Mouse (Mus musculus) stomach, postnatal 0 days (tissue): ENCODE results near the gene Ubr3. TPM values are rescaled to one million over a fixed set of nuclear protein-coding genes. Genes with fewer than 3 reads are reported as not detected.

Experiments used
- ATAC-seq: fragments of 200-750 bp; cut with Nextera tagmentation; 2 replicates; pipeline ENCODE4 v1.8.0; 2017; ENCODE audit not compliant: low FRiP score, low TSS enrichment
- DNase-seq: peaks from one replicate; pipeline ENCODE4 v3.0.0-alpha.2; 2016; ENCODE audit warnings: low spot score
- H3K27ac ChIP-seq: fragments of 300-500 bp; sonication (generic); replicated peaks from 2 replicates; pipeline ENCODE4 v1.5.1; 2014; ENCODE audit warnings: mild to moderate bottlenecking, control low read depth
- H3K27me3 ChIP-seq: fragments of 300-500 bp; sonication (generic); 2 replicates; pipeline ENCODE4 v1.6.1; 2014; ENCODE audit warnings: low read length; ENCODE audit not compliant: control insufficient read depth, insufficient read depth
- H3K36me3 ChIP-seq: fragments of 300-500 bp; sonication (generic); 2 replicates; pipeline ENCODE4 v1.6.1; 2014; ENCODE audit warnings: low read length, mixed read lengths; ENCODE audit not compliant: control insufficient read depth, insufficient read depth
- H3K4me1 ChIP-seq: fragments of 300-500 bp; sonication (generic); replicated peaks from 2 replicates; pipeline ENCODE4 v1.6.1; 2014; ENCODE audit warnings: antibody characterized with exemption; ENCODE audit not compliant: control insufficient read depth, insufficient read depth
- H3K4me2 ChIP-seq: fragments of 300-500 bp; sonication (generic); replicated peaks from 2 replicates; pipeline ENCODE4 v1.6.1; 2014; ENCODE audit warnings: low read depth, mild to moderate bottlenecking, control low read depth, moderate library complexity
- H3K4me3 ChIP-seq: fragments of 300-500 bp; sonication (generic); 2 replicates; pipeline ENCODE4 v1.5.1; 2014; ENCODE audit warnings: low read depth, low read length, control low read depth
- H3K9ac ChIP-seq: fragments of 300-500 bp; sonication (generic); 2 replicates; pipeline ENCODE4 v1.6.1; 2014; ENCODE audit warnings: mild to moderate bottlenecking, low read length, control low read depth, mixed read lengths
- H3K9me3 ChIP-seq: fragments of 300-500 bp; sonication (generic); 2 replicates; pipeline ENCODE4 v1.6.1; 2016; ENCODE audit warnings: low read length; ENCODE audit not compliant: control insufficient read depth
- CTCF ChIP-seq: IDR thresholded peaks from 2 replicates; pipeline ENCODE4 v1.5.1; 2016; ENCODE audit warnings: antibody characterized with exemption, low read depth, mild to moderate bottlenecking, moderate library complexity
- EP300 ChIP-seq: optimal IDR thresholded peaks from 2 replicates; pipeline ENCODE3; 2016; ENCODE audit warnings: antibody characterized with exemption
- WGBS: fragments of 180-500 bp; shearing (Covaris S2); extraction: QIAGEN DNeasy Blood & Tissue Kit; methylation state at CpG from one replicate; pipeline ENCODE4 v1.1.7; 2014; 5-methylcytosine and 5-hydroxymethylcytosine counted together
- polyA plus RNA-seq: library from polyadenylated mRNA; unstranded; fragments of >200 nt; fragmentation: Nextera tagmentation; extraction: Ambion mirVana; gene quantifications from 2 replicates; pipeline ENCODE4 v1.2.1, GENCODE M21; 2015

Gene Ubr3
- polyA plus RNA-seq, 1 experiment from 2014 or later = 7.9 TPM

- 75% methylated on average over 3 of the region's 3 CpGs for WGBS
- Histone ChIP-seq H3K27ac (no peak overlapping the region), H3K4me1 (no peaks in the 10 kb centered on the region), H3K27me3 (no peaks in the 10 kb centered on the region), H3K9me3 (no peaks in the 10 kb centered on the region), H3K9ac (no peak overlapping the region), H3K4me3 (no peak overlapping the region), H3K36me3 (peaks cover 8% of the 10 kb centered on the region), H3K4me2 (no peak overlapping the region)
- DNase-seq (no peak), ATAC-seq (no peak)
- TF ChIP-seq CTCF = no peak
- TF ChIP-seq EP300 = no peak
These were observed 27.9 kb downstream of the Ubr3 start for GRCm38 (mm10) chr2:69924943-69925342.

- Histone ChIP-seq H3K4me1 (no peaks in the 10 kb centered on the region), H3K36me3 (no peaks in the 10 kb centered on the region), H3K9me3 (no peaks in the 10 kb centered on the region), H3K27me3 (no peaks in the 10 kb centered on the region), H3K9ac (no peak overlapping the region), H3K4me3 (no peak overlapping the region), H3K27ac (no peak overlapping the region), H3K4me2 (no peak overlapping the region)
- TF ChIP-seq EP300 (no peak), CTCF (no peak)
- no peak for DNase-seq
- no peak for ATAC-seq
- WGBS = 94% methylated on average over 5 of the region's 5 CpGs
These were observed 39.3 kb downstream of the Ubr3 start for GRCm38 (mm10) chr2:69936331-69936730.

DNA sequence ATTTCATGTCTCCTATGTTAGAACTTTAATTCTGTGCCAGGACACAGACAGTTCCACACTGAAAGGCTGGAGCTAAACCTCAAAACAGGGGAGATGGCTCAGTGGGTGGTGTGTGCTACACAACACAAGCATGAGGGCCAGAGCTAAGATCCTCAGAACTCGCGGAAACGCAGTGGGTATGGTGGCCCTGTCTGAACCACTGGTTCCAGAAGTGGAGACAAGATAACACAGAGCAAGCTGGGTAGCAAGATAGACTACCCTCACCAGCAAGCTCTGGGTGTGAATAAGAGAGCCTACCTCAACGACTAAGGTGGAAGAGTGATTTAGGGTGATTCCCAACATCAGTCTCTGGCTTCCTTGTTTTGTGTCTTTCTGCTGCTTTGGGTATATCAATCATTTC lies 42.2 kb downstream of the Ubr3 start:
- ATAC-seq = no peak
- no peak for TF ChIP-seq CTCF
- no peak for TF ChIP-seq EP300
- Histone ChIP-seq H3K27me3 (no peaks in the 10 kb centered on the region), H3K4me1 (no peaks in the 10 kb centered on the region), H3K27ac (no peak overlapping the region), H3K4me3 (no peak overlapping the region), H3K36me3 (no peaks in the 10 kb centered on the region), H3K4me2 (no peak overlapping the region), H3K9me3 (no peaks in the 10 kb centered on the region), H3K9ac (no peak overlapping the region)
- no peak for DNase-seq
- 84% methylated on average over 4 of the region's 4 CpGs for WGBS

DNA sequence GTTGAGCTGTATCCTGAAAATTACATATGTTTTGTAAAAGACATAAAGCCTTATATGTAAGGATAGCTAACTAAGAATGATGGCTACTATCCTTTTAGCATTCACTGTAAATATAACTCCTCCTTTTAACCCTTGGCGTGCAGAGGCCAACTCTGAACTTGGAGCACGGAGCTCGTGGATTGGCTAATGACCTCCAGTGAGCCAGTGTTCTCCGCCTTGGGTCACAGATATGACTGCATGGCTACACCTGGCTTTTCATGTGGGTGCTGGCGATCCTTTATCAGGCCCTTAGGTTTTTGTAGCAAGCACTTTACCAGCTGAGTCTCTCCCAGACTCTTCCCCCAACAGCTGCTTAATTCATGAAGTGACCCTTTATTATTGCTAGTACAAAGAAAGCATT lies 42.6 kb downstream of the Ubr3 start:
- 92% methylated on average over 5 of the region's 5 CpGs for WGBS
- Histone ChIP-seq H3K4me1 (no peaks in the 10 kb centered on the region), H3K4me3 (no peak overlapping the region), H3K9ac (no peak overlapping the region), H3K27ac (no peak overlapping the region), H3K4me2 (no peak overlapping the region), H3K9me3 (no peaks in the 10 kb centered on the region), H3K36me3 (no peaks in the 10 kb centered on the region), H3K27me3 (no peaks in the 10 kb centered on the region)
- ATAC-seq = no peak
- DNase-seq = no peak
- no peak for TF ChIP-seq EP300
- TF ChIP-seq CTCF = no peak

DNA sequence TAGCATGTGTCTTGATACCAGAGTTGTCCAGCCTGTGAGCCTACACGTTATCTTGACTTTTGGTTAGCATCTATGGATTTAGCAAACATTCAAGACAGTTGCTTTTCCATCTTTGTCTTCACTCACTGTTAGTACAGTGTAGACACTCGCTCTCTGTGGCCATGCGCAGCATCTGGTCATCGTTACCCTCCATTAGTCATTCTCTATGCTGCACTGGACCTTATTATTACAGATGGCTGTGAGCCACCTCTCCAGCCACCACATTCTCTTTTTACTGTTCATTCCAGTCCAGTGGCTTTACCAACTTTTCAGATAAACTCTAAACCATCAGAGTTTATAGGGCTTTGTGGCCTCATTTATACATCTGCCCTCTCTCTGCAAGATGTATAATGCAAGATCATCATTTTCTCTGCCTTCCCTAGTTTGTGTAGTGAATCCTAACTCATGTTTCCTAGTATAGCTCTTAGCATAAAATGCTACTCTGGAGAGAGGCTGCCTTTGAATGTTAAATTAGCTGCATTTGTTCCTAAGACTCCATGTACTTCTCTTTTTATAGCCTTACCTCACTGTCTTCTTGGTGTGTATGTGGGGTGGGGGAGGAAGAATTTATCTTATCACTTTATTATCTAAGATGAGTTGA lies 44.5 kb downstream of the Ubr3 start:
- 84% methylated on average over 4 of the region's 4 CpGs for WGBS
- TF ChIP-seq EP300 = no peak
- TF ChIP-seq CTCF = no peak
- ATAC-seq = no peak

GRCm38 (mm10) chr2:69952849-69953248 lies 55.8 kb downstream of the Ubr3 start:
- no peaks in the 10 kb centered on the region for H3K27me3 ChIP-seq
- ATAC-seq (no peak), DNase-seq (no peak)
- no peak overlapping the region for H3K4me2 ChIP-seq
- no peak overlapping the region for H3K27ac ChIP-seq
- H3K4me1 ChIP-seq = no peaks in the 10 kb centered on the region
- 69% methylated on average over 8 of the region's 8 CpGs for WGBS
- H3K36me3 ChIP-seq = no peaks in the 10 kb centered on the region
- H3K4me3 ChIP-seq = no peak overlapping the region
- no peaks in the 10 kb centered on the region for H3K9me3 ChIP-seq
- no peak overlapping the region for H3K9ac ChIP-seq
- no peak for TF ChIP-seq EP300
- no peak for TF ChIP-seq CTCF

More for the DNA sequence above, 44.5 kb downstream of the Ubr3 start:
- Histone ChIP-seq H3K9me3 (no peaks in the 10 kb centered on the region), H3K27ac (no peak overlapping the region), H3K4me3 (no peak overlapping the region), H3K36me3 (no peaks in the 10 kb centered on the region), H3K4me2 (no peak overlapping the region), H3K27me3 (no peaks in the 10 kb centered on the region), H3K4me1 (no peaks in the 10 kb centered on the region), H3K9ac (no peak overlapping the region)
- no peak for DNase-seq
